Mouse (Mus musculus) liver, adult 2 months (tissue): ENCODE results near the gene Oser1. TPM values are rescaled to one million over a fixed set of nuclear protein-coding genes. Genes with fewer than 3 reads are reported as not detected.

ENCODE experiments used
- DNase-seq: peaks from one replicate; pipeline ENCODE4 v3.0.0-alpha.2; 2011; ENCODE audit warnings: low read depth, low spot score; ENCODE audit errors: extremely low read depth
- H3K27ac ChIP-seq: fragments of 200-500 bp; replicated peaks from 2 replicates; pipeline ENCODE4 v1.5.1; 2012; ENCODE audit warnings: low read depth, mild to moderate bottlenecking, control low read depth, inconsistent platforms, low read length; ENCODE audit not compliant: insufficient read depth
- H3K27me3 ChIP-seq: fragments of 200-500 bp; 2 replicates; pipeline ENCODE4 v1.6.1; 2012; ENCODE audit warnings: mild to moderate bottlenecking, moderate library complexity, low read length, inconsistent platforms; ENCODE audit not compliant: control insufficient read depth, insufficient read depth
- H3K36me3 ChIP-seq: fragments of 200-500 bp; 2 replicates; pipeline ENCODE4 v1.6.1; 2012; ENCODE audit warnings: low read length, inconsistent platforms; ENCODE audit not compliant: control insufficient read depth, insufficient read depth
- H3K4me1 ChIP-seq: fragments of 200-500 bp; 2 replicates; pipeline ENCODE4 v1.6.1; 2011; ENCODE audit warnings: low read length; ENCODE audit not compliant: control insufficient read depth, insufficient read depth
- H3K4me3 ChIP-seq: fragments of 200-500 bp; 2 replicates; pipeline ENCODE4 v1.5.1; 2011; ENCODE audit warnings: low read depth, mild to moderate bottlenecking, control low read depth, low read length, moderate library complexity; ENCODE audit not compliant: insufficient read depth
- H3K79me2 ChIP-seq: fragments of 200-500 bp; 2 replicates; pipeline ENCODE4 v1.6.1; 2012; ENCODE audit warnings: inconsistent platforms, mild to moderate bottlenecking, low read length, moderate library complexity; ENCODE audit not compliant: control insufficient read depth, insufficient read depth
- H3K9ac ChIP-seq: fragments of 200-500 bp; 2 replicates; pipeline ENCODE4 v1.6.1; 2012; ENCODE audit warnings: low read depth, mild to moderate bottlenecking, control low read depth, inconsistent platforms, low read length
- CTCF ChIP-seq: fragments of 200-500 bp; IDR thresholded peaks from 2 replicates; pipeline ENCODE4 v1.5.1; 2011; ENCODE audit warnings: low read depth, low read length, control low read depth
- POLR2A ChIP-seq: fragments of 200-500 bp; IDR thresholded peaks from 2 replicates; pipeline ENCODE4 v1.6.1; 2011; ENCODE audit warnings: low read length, control low read depth; ENCODE audit not compliant: insufficient read depth; ENCODE audit errors: extremely low read depth
- WGBS: fragments of 180-500 bp; shearing (Covaris S2); methylation state at CpG from one replicate; pipeline ENCODE4 v1.1.7; 2018; 5-methylcytosine and 5-hydroxymethylcytosine counted together
- polyA plus RNA-seq: library from polyadenylated mRNA; depleted of rRNA; stranded (reverse); fragments of >200 nt; gene quantifications from 2 replicates; pipeline ENCODE4 v1.2.3, GENCODE M21; 2012; rRNA removed
- total RNA-seq: library from RNA; depleted of rRNA; stranded (reverse); fragments of >200 nt; gene quantifications from 2 replicates; pipeline ENCODE4 v1.2.3, GENCODE M21; 2014; rRNA removed

The Oser1 gene
- total RNA-seq (21.9 and 22.6 TPM in 2 replicates), polyA plus RNA-seq (8.0 and 8.3 TPM in 2 replicates)

DNA sequence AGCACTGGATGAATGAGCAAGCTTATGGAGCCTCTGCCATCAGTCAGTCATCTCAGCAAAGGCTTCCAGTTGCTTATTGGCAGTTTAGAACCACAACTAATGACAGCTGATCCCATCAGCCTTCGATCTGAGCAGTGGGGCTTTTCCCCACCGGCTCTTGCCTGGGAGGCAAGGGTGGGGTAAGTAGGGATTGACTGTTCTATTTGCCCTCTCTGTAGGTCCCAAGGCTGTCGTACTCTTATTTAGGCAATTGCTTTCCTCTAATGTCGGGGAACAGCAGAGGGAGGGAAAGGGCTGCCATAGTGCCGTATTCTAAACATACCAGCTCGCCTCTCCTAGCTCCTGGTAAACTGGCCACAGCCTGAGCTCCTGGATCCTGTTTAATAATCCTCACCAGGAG lies at the start of gene Oser1:
Gene Oser1 (minus strand): TSS at position 101 of the 400 bp plus-strand sequence.
- Histone ChIP-seq H3K4me3 (no peak within 1 kb of the TSS), H3K27me3 (no peaks in the 10 kb centered on the region), H3K9ac (no peak within 1 kb of the TSS), H3K4me1 (peaks cover 16% of the 10 kb centered on the region), H3K36me3 (no peaks in the 10 kb centered on the region), H3K27ac (no peak within 1 kb of the TSS), H3K79me2 (peaks cover 5% of the 10 kb centered on the region; the same call in 1 of the 2 replicates)
- TF ChIP-seq POLR2A (no peak), CTCF (no peak)
- no peak for DNase-seq
- 79% methylated on average over 6 of the region's 6 CpGs for WGBS

DNA sequence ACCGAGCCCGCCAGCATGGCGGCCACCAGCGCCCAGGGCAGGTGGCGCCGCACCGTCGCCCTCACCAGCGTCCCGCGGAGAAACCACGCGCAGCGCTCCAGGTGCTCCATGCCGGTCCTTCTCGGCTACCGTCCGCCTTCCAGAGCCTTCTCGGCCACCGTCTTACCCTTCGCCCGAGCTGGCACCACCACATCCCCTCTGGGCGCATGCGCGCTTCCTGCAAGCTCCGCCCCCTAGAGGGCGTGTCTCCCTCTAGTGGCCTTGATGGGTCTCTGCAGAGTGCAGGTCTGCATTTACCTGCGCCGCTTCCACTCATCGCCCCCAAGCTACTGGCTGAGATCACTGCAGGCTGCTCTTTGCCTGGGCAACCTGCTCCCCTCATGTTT lies 48.0 kb upstream of the Oser1 start, which contains the start of gene Fitm2:
Gene Fitm2 (minus strand): TSS at position 164 of the 386 bp plus-strand sequence.
- Histone ChIP-seq H3K27me3 (no peaks in the 10 kb centered on the region), H3K9ac (peak within 1 kb of the TSS; percentile 95), H3K4me1 (peaks cover 15% of the 10 kb centered on the region), H3K79me2 (peaks cover 5% of the 10 kb centered on the region; the same call in 1 of the 2 replicates), H3K4me3 (peak within 1 kb of the TSS; percentile 93), H3K36me3 (peaks cover 12% of the 10 kb centered on the region; the same call in 1 of the 2 replicates), H3K27ac (peak within 1 kb of the TSS; percentile 94)
- under 1% methylated on average over 30 of the region's 30 CpGs for WGBS
- peak; percentile 63 for TF ChIP-seq POLR2A
- TF ChIP-seq CTCF: peak; percentile 99
- DNase-seq: peak; percentile 86

GRCm38 (mm10) chr2:163471710-163472465 lies 47.4 kb upstream of the Oser1 start:
- TF ChIP-seq POLR2A (no peak), CTCF (no peak)
- peaks cover 12% of the 10 kb centered on the region; the same call in 1 of the 2 replicates for H3K36me3 ChIP-seq
- no peaks in the 10 kb centered on the region for H3K27me3 ChIP-seq
- H3K9ac ChIP-seq: peak overlapping the region; percentile 95
- 1% methylated on average over 36 of the region's 36 CpGs for WGBS
- peak overlapping the region; percentile 94 for H3K27ac ChIP-seq
- H3K79me2 ChIP-seq: peaks cover 5% of the 10 kb centered on the region; the same call in 1 of the 2 replicates
- peak; percentile 89 for DNase-seq
- H3K4me1 ChIP-seq: peaks cover 15% of the 10 kb centered on the region
- H3K4me3 ChIP-seq: peak overlapping the region; percentile 93

DNA sequence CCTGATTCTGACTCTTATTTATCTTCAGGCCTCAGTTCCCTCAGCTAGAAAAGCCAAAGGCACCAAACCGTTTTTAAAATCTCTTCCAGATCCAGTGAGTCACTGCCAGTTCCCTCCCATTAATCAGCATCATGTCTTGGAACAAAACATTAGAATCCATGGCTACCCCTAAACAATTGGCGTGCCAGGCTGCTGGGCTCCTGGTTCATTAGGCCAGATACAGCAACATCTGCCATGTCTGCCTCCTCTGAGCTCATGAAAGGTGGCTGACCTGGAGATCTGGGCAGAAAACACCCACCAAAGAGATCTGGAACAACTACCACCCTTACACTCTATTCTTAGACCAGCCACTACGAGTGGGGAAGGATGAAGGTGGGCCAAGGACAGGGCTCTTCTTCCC lies 46.6 kb upstream of the Oser1 start:
- peak overlapping the region; percentile 48 for H3K9ac ChIP-seq
- H3K4me1 ChIP-seq: peaks cover 15% of the 10 kb centered on the region
- no peaks in the 10 kb centered on the region for H3K27me3 ChIP-seq
- peaks cover 5% of the 10 kb centered on the region; the same call in 1 of the 2 replicates for H3K79me2 ChIP-seq
- H3K4me3 ChIP-seq: peak overlapping the region; percentile 93
- 35% methylated on average over 3 of the region's 3 CpGs for WGBS
- no peak for DNase-seq
- H3K27ac ChIP-seq: peak overlapping the region; percentile 94
- peaks cover 12% of the 10 kb centered on the region; the same call in 1 of the 2 replicates for H3K36me3 ChIP-seq
- TF ChIP-seq CTCF: no peak
- TF ChIP-seq POLR2A: no peak

DNA sequence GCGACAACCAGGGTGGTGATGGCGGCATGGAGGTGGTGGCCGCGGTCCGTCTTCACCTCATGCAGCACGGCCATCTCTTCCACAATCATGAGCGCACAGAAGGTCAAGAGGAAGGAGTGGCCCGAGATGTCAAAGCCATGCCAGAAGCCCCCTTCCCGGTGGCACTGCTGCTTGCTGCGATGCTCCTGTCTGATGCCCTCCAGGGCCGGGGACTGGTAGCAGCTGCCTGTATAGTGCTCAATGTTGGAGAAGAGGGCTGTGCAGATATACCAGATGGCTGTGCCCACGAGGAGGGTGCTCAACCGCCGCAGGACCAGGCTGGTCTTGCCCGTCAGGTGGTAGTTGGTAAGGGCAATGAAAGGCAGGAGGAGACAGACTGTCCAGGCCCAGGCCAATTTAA lies 45.2 kb upstream of the Oser1 start:
- 96% methylated on average over 15 of the region's 15 CpGs for WGBS
- Histone ChIP-seq H3K4me3 (no peak overlapping the region), H3K36me3 (peaks cover 12% of the 10 kb centered on the region; the same call in 1 of the 2 replicates), H3K4me1 (peaks cover 17% of the 10 kb centered on the region), H3K27ac (no peak overlapping the region), H3K9ac (no peak overlapping the region), H3K79me2 (peaks cover 5% of the 10 kb centered on the region; the same call in 1 of the 2 replicates), H3K27me3 (no peaks in the 10 kb centered on the region)
- no peak for DNase-seq
- TF ChIP-seq CTCF: no peak
- no peak for TF ChIP-seq POLR2A
